ENCODE assay signal across 38 mouse cellular contexts in the genomic region with DNA sequence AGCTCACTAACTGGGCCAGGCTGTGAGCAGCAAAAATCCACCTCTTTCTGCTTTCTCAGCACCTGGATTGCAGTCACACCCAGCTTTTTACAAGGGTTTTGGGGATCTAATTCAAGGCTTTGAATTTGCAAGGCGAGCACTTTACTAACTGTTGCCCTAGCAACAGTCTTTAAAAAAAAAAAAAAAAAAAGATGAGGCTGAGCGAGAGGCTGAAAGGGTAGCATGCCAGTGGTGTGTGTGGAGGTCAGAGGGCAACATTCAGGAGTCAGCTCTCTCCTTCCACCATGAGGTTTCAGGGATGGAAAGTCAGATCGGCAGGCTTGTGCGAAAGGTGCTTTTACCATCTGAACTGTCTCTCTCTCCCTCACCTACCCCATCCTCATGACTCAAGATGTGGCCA. TPM values are rescaled to one million over a fixed set of nuclear protein-coding genes. Genes with fewer than 3 reads are reported as not detected.
DNase-seq lines count a peak whose midpoint lies in the region; ATAC-seq and TF ChIP-seq lines count a peak whose summit lies in the region.
"Had no signal": no experiment of that assay in that cellular context is flagged by ENCODE, and none has a peak within 500 bp of the region (broad histone marks: within the 10 kb centered on the region; RNA-seq: fewer than 3 reads in every experiment).

No protein-coding gene starts in this region.

- TF ChIP-seq POLR2A in kidney, adult 2 months (IDR thresholded peaks at IDR 0.05; ENCODE audit: low read depth, low read length): no peak

- peak; percentile 38 for DNase-seq in kidney, adult 2 months
- no peak for DNase-seq in kidney, postnatal 14 days
- DNase-seq in midbrain, embryonic 11.5 days (ENCODE audit: low spot score, missing footprints): peak; percentile 74
- no peak for DNase-seq in midbrain, postnatal 0 days (ENCODE audit: low spot score)
- DNase-seq in R1 (ENCODE audit: low read depth, low spot score): peak; percentile 75
- DNase-seq in MN1 (ENCODE audit: low spot score): no peak
- DNase-seq in adrenal gland, adult 8-10 months: no peak
- no peak for DNase-seq in adrenal gland, postnatal 36 days
- DNase-seq: adrenal gland, postnatal 14 days; cerebellum, adult 11-12 months; cerebellum, adult 9-11 months; gastrocnemius, adult 2 months; gastrocnemius, postnatal 36 days; heart, adult 2 months; kidney, adult 9 months; kidney, postnatal 25 days; lung, postnatal 36 days; midbrain, embryonic 14.5 days; right cerebral cortex, postnatal 25 days; thymus, postnatal 25 days had no signal

- no peak overlapping the region for H3K4me2 ChIP-seq in midbrain, embryonic 11.5 days
- H3K4me2 ChIP-seq in midbrain, postnatal 0 days (ENCODE audit: low read depth, low read length, poor library complexity, severe bottlenecking): no peak overlapping the region
- H3K4me2 ChIP-seq: heart, embryonic 12.5 days; intestine, embryonic 15.5 days; liver, embryonic 11.5 days; stomach, embryonic 15.5 days had no signal

- peaks cover 7% of the 10 kb centered on the region for H3K4me1 ChIP-seq in kidney, adult 2 months (ENCODE audit: control insufficient read depth, insufficient read depth, low read length)
- H3K4me1 ChIP-seq in midbrain, embryonic 11.5 days (ENCODE audit: control insufficient read depth, insufficient read depth, low read length): peaks cover 3% of the 10 kb centered on the region; the same call in 1 of the 2 replicates
- H3K4me1 ChIP-seq in midbrain, postnatal 0 days (ENCODE audit: insufficient read depth, low read length): no peaks in the 10 kb centered on the region

- WGBS in kidney, adult 2 months: 65% methylated on average over 4 of the region's 4 CpGs
- 32% methylated on average over 4 of the region's 4 CpGs for WGBS in midbrain, embryonic 11.5 days
- WGBS in midbrain, postnatal 0 days: 42% methylated on average over 4 of the region's 4 CpGs

- no peak overlapping the region for H3K4me3 ChIP-seq in kidney, adult 2 months (ENCODE audit: insufficient read depth, low read depth, low read length)
- no peak overlapping the region for H3K4me3 ChIP-seq in midbrain, embryonic 11.5 days (ENCODE audit: low read depth, low read length)
- no peak overlapping the region for H3K4me3 ChIP-seq in midbrain, postnatal 0 days (ENCODE audit: low read depth, low read length)
- H3K4me3 ChIP-seq: erythroblast, embryonic 14.5 days; gastrocnemius, adult 2 months; heart, adult 2 months; heart, embryonic 12.5 days; intestine, embryonic 15.5 days; stomach, embryonic 15.5 days had no signal

- H3K27ac ChIP-seq in kidney, adult 2 months (ENCODE audit: insufficient read depth, low read depth, low read length): no peak overlapping the region
- no peak overlapping the region for H3K27ac ChIP-seq in midbrain, embryonic 11.5 days (ENCODE audit: low read depth, low read length)
- H3K27ac ChIP-seq in midbrain, postnatal 0 days (ENCODE audit: low read depth, low read length): no peak overlapping the region
- H3K27ac ChIP-seq: gastrocnemius, adult 2 months; heart, adult 2 months; hindbrain, postnatal 0 days; intestine, embryonic 15.5 days; stomach, embryonic 15.5 days had no signal

- no peaks in the 10 kb centered on the region for H3K27me3 ChIP-seq in kidney, adult 2 months (replicated peaks; ENCODE audit: control insufficient read depth, insufficient read depth, low read length)
- H3K27me3 ChIP-seq in midbrain, embryonic 11.5 days (ENCODE audit: control insufficient read depth, insufficient read depth, low read length): no peaks in the 10 kb centered on the region
- no peaks in the 10 kb centered on the region for H3K27me3 ChIP-seq in midbrain, postnatal 0 days (ENCODE audit: insufficient read depth, low read length)
- H3K27me3 ChIP-seq: heart, embryonic 12.5 days; intestine, embryonic 15.5 days; stomach, embryonic 15.5 days had no signal

- TF ChIP-seq CTCF in kidney, adult 2 months (conservative IDR thresholded peaks at IDR 0.05; ENCODE audit: insufficient read depth, insufficient read length, low read depth, low read length): no peak
- no peak for TF ChIP-seq CTCF in midbrain, postnatal 0 days (IDR thresholded peaks at IDR 0.05)

- no peak overlapping the region for H3K9ac ChIP-seq in midbrain, embryonic 11.5 days (ENCODE audit: low read length)
- H3K9ac ChIP-seq in midbrain, postnatal 0 days (replicated peaks; ENCODE audit: low read length, poor library complexity, severe bottlenecking): no peak overlapping the region
- H3K9ac ChIP-seq: heart, embryonic 12.5 days; intestine, embryonic 15.5 days; stomach, embryonic 15.5 days had no signal

- no peaks in the 10 kb centered on the region for H3K9me3 ChIP-seq in midbrain, embryonic 11.5 days (ENCODE audit: control insufficient read depth, low read length)
- no peaks in the 10 kb centered on the region for H3K9me3 ChIP-seq in midbrain, postnatal 0 days (ENCODE audit: low read length)
- H3K9me3 ChIP-seq: heart, embryonic 12.5 days; intestine, embryonic 15.5 days; stomach, embryonic 15.5 days had no signal

- no peak for ATAC-seq in midbrain, embryonic 11.5 days (ENCODE audit: low FRiP score)
- no peak for ATAC-seq in midbrain, postnatal 0 days (ENCODE audit: low FRiP score)
- ATAC-seq: forebrain, embryonic 16.5 days; hindbrain, postnatal 0 days; intestine, embryonic 15.5 days had no signal

- H3K36me3 ChIP-seq in kidney, adult 2 months (ENCODE audit: control insufficient read depth, insufficient read depth, low read length): no peaks in the 10 kb centered on the region
- H3K36me3 ChIP-seq in midbrain, embryonic 11.5 days (ENCODE audit: control insufficient read depth, insufficient read depth, low read length): no peaks in the 10 kb centered on the region
- H3K36me3 ChIP-seq in midbrain, postnatal 0 days (ENCODE audit: insufficient read depth, low read length): no peaks in the 10 kb centered on the region
- H3K36me3 ChIP-seq: heart, embryonic 12.5 days; intestine, embryonic 15.5 days; stomach, embryonic 15.5 days had no signal

RNA-seq across cellular contexts. Expression of a gene that starts 16.9 kb away (rescaled TPM):
- polyA plus RNA-seq in kidney, adult 2 months (2012; rRNA removed): 8.7 and 12.2 TPM in 2 replicates
- 16.4 and 16.6 TPM in 2 replicates for polyA plus RNA-seq in midbrain, embryonic 11.5 days (2014; fragmentation: Nextera tagmentation; extraction: Ambion mirVana)
- 20.4 and 22.7 TPM in 2 replicates for total RNA-seq in midbrain, postnatal 0 days (2014; rRNA removed)
- polyA plus RNA-seq in midbrain, postnatal 0 days (2015; fragmentation: Nextera tagmentation; extraction: Ambion mirVana): 24.1 and 25.7 TPM in 2 replicates
- total RNA-seq in adrenal gland, adult 8-10 months (2022): 10 to 100 TPM; 20.6 to 38.9 (median 30.3) TPM
- 10 to 100 TPM; 23.5 to 24.5 TPM for total RNA-seq in adrenal gland, postnatal 36 days (2021)

RNA-seq across cellular contexts. Expression of a gene that starts 37.2 kb away (rescaled TPM):
- polyA plus RNA-seq in kidney, adult 2 months (2012; rRNA removed): 186 and 203 TPM in 2 replicates
- polyA plus RNA-seq in midbrain, embryonic 11.5 days (2014; fragmentation: Nextera tagmentation; extraction: Ambion mirVana): 177 and 192 TPM in 2 replicates
- 103 and 120 TPM in 2 replicates for total RNA-seq in midbrain, postnatal 0 days (2014; rRNA removed)
- polyA plus RNA-seq in midbrain, postnatal 0 days (2015; fragmentation: Nextera tagmentation; extraction: Ambion mirVana): 89.7 and 91.4 TPM in 2 replicates
- 100 to 1,000 TPM; 398 to 743 (median 524) TPM for total RNA-seq in adrenal gland, adult 8-10 months (2022)
- 100 to 1,000 TPM; 419 to 590 TPM for total RNA-seq in adrenal gland, postnatal 36 days (2021)

RNA-seq across cellular contexts. Expression of a gene that starts 47.8 kb away (rescaled TPM):
- 55.0 and 65.3 TPM in 2 replicates for polyA plus RNA-seq in kidney, adult 2 months (2012; rRNA removed)
- polyA plus RNA-seq in midbrain, embryonic 11.5 days (2014; fragmentation: Nextera tagmentation; extraction: Ambion mirVana): not detected in 2 replicates
- not detected in 2 replicates for total RNA-seq in midbrain, postnatal 0 days (2014; rRNA removed)
- not detected in 2 replicates for polyA plus RNA-seq in midbrain, postnatal 0 days (2015; fragmentation: Nextera tagmentation; extraction: Ambion mirVana)
- total RNA-seq in adrenal gland, adult 8-10 months (2022): not detected
- total RNA-seq in adrenal gland, postnatal 36 days (2021): not detected
- total RNA-seq: adrenal gland, postnatal 14 days; gastrocnemius, adult 2 months; gastrocnemius, postnatal 36 days; heart, adult 2 months; hindbrain, postnatal 0 days; layer of hippocampus, adult 18-20 months; layer of hippocampus, postnatal 25 days; left cerebral cortex, adult 8-10 months; left cerebral cortex, postnatal 36 days; megakaryocyte, adult 5-6 weeks; neutrophil, adult 5-6 weeks had no signal
- polyA plus RNA-seq: embryonic facial prominence, embryonic 14.5 days; erythroblast, embryonic 14.5 days; forebrain, embryonic 11.5 days; forebrain, embryonic 16.5 days; heart, adult 2 months; heart, embryonic 12.5 days; heart, postnatal 0 days; hindbrain, embryonic 11.5 days; hindbrain, postnatal 0 days; midbrain, embryonic 14.5 days; neural tube, embryonic 11.5 days had no signal

RNA-seq across cellular contexts. Expression of a gene that starts 56.5 kb away (rescaled TPM):
- polyA plus RNA-seq in kidney, adult 2 months (2012; rRNA removed): 38.2 and 54.3 TPM in 2 replicates
- polyA plus RNA-seq in midbrain, embryonic 11.5 days (2014; fragmentation: Nextera tagmentation; extraction: Ambion mirVana): 100 and 102 TPM in 2 replicates
- 24.3 and 30.8 TPM in 2 replicates for total RNA-seq in midbrain, postnatal 0 days (2014; rRNA removed)
- polyA plus RNA-seq in midbrain, postnatal 0 days (2015; fragmentation: Nextera tagmentation; extraction: Ambion mirVana): 59.1 and 60.1 TPM in 2 replicates
- total RNA-seq in adrenal gland, adult 8-10 months (2022): 10 to 100 TPM; 46.5 to 53.0 (median 48.8) TPM
- total RNA-seq in adrenal gland, postnatal 36 days (2021): 10 to 100 TPM; 47.4 to 57.5 TPM

RNA-seq across cellular contexts. Expression of a gene that starts 56.7 kb away (rescaled TPM):
- polyA plus RNA-seq in kidney, adult 2 months (2012; rRNA removed): 29.4 and 32.2 TPM in 2 replicates
- 38.1 and 38.8 TPM in 2 replicates for polyA plus RNA-seq in midbrain, embryonic 11.5 days (2014; fragmentation: Nextera tagmentation; extraction: Ambion mirVana)
- total RNA-seq in midbrain, postnatal 0 days (2014; rRNA removed): 46.2 and 89.6 TPM in 2 replicates
- 32.4 and 36.1 TPM in 2 replicates for polyA plus RNA-seq in midbrain, postnatal 0 days (2015; fragmentation: Nextera tagmentation; extraction: Ambion mirVana)
- total RNA-seq in adrenal gland, adult 8-10 months (2022): 10 to 100 TPM; 41.1 to 46.6 (median 44.1) TPM
- 10 to 100 TPM; 29.3 to 40.6 TPM for total RNA-seq in adrenal gland, postnatal 36 days (2021)

Comparison
In these comparisons a context has a peak if more than half of its experiments do, and no peak if none do; other contexts are left out.
1. DNase-seq: peak in kidney, adult 2 months (single experiment), midbrain, embryonic 11.5 days (single experiment) and R1 (single experiment); none in kidney, postnatal 14 days (single experiment), midbrain, postnatal 0 days (single experiment), MN1 (single experiment), adrenal gland, adult 8-10 months (single experiment) and adrenal gland, postnatal 36 days (0 of 2).